Mouse (Mus musculus): ENCODE data around the gene Ttc39a. TPM values are rescaled to one million over a fixed set of nuclear protein-coding genes. Genes with fewer than 3 reads are reported as not detected.

Gene Ttc39a
- polyA plus RNA-seq, 1 experiment from 2014 or later = 4.9 TPM

DNA sequence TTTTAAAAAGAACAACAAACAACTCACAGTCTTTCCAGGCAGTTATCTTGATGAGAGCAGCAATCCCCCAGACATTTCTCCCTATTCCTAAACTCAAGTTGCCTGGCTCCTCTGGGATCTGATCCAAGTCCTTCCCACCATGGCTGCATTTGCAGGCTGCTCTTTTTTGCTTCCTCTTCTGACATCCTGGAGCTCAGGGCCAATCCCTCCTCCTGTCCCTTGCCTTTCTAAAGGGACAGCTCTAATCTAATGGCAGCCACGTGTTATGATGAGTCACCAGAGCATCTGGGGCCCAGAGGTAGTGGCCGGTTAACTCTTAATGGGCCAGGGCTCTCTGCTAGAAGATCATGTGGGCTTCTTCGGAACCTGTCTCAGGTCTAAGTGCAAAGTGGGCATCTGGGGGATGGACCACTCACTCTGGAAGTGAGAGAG, 353 bp upstream of the Ttc39a start:
- Histone ChIP-seq H3K36me3 (no peaks in the 10 kb centered on the region), H3K4me3 (replicated peaks) (peak overlapping the region; percentile 68), H3K4me2 (peak overlapping the region; percentile 99), H3K4me1 (peaks cover 20% of the 10 kb centered on the region), H3K9ac (replicated peaks) (peak overlapping the region; percentile 75; the same call in 1 of the 2 replicates), H3K27ac (replicated peaks) (no peak overlapping the region), H3K27me3 (replicated peaks) (0 out of 2 replicates have a peak, but pooled peaks cover 3% of the 10 kb centered on the region), H3K9me3 (replicated peaks) (no peaks in the 10 kb centered on the region)
- 6% methylated on average over 3 of the region's 3 CpGs for WGBS
- ATAC-seq (ENCODE audit: low FRiP score) = peak; percentile 66

DNA sequence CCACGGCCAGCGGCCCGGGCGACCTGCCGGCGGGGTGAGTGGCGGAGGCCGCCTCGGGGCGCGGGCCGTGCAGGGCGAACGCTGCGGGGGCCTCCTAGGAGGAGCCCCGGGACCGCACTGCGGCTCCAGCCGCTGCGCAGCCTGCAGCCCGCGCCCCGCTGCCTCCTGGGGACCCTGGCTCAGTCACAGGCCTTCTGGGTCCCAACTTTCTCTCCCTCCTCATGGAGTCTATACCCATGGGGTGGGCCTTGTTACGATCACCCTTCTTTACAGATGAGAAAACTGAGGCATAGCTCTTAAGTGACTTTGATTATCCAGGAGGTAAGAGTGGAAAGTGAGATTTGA, 725 bp downstream of the Ttc39a start:
- 5% methylated on average over 7 of the region's 24 CpGs for WGBS
- H3K27me3 ChIP-seq (replicated peaks) = 0 out of 2 replicates have a peak, but pooled peaks cover 3% of the 10 kb centered on the region
- H3K4me3 ChIP-seq (replicated peaks) = peak overlapping the region; percentile 68
- ATAC-seq (ENCODE audit: low FRiP score) = peak; percentile 42; the same call in 1 of the 2 replicates
- no peaks in the 10 kb centered on the region for H3K9me3 ChIP-seq (replicated peaks)
- peaks cover 20% of the 10 kb centered on the region for H3K4me1 ChIP-seq
- H3K4me2 ChIP-seq = peak overlapping the region; percentile 99
- peak overlapping the region; percentile 75 for H3K9ac ChIP-seq (replicated peaks)
- H3K36me3 ChIP-seq = no peaks in the 10 kb centered on the region
- no peak overlapping the region for H3K27ac ChIP-seq (replicated peaks)

DNA sequence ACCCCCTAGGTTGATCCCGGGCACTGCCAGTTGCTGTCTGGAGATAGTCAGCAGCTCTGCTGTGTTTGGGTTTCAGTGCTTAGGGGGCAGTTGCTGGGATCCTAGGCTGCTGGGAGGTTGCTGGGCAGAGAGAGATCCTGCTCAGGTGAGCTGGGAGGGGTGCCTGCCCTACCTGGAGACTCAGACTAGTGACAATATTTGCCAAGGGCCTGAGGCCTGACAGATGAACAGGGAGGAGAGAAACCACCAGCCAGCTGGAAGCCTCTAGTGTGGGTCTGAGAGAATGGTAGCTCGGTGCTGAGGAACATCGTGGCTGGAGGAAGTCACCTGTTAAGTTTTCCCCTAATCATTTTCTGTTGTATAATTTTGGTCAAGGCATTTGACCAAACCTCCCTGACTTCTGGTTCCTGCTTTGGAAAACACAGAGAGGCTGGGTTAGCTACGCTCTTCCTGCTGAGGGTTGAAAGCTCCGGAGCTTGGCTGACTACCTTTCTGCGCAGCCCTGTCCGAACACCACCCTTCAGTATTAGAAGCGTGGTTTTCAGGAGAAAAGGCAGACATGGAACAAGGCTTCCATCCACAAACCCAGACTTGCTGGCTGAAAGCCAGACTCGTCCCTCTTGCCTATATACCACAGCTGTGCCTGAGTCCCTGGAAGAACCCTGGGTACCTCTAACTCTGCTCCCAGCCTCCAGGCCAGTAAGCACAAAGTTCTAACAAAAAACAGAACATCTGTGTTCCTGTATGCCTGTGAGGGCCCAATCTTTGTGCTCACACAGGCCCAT, 1.5 kb downstream of the Ttc39a start:
- Histone ChIP-seq H3K9me3 (replicated peaks) (no peaks in the 10 kb centered on the region), H3K27me3 (replicated peaks) (0 out of 2 replicates have a peak, but pooled peaks cover 3% of the 10 kb centered on the region), H3K9ac (replicated peaks) (no peak overlapping the region; the same call in 1 of the 2 replicates), H3K36me3 (no peaks in the 10 kb centered on the region), H3K4me3 (replicated peaks) (peak overlapping the region; percentile 68; the same call in 1 of the 2 replicates), H3K4me2 (peak overlapping the region; percentile 99), H3K27ac (replicated peaks) (no peak overlapping the region), H3K4me1 (peaks cover 20% of the 10 kb centered on the region)
- no peak for ATAC-seq (ENCODE audit: low FRiP score)
- whole genome bisulfite sequencing = 80% methylated on average over 9 of the region's 9 CpGs

DNA sequence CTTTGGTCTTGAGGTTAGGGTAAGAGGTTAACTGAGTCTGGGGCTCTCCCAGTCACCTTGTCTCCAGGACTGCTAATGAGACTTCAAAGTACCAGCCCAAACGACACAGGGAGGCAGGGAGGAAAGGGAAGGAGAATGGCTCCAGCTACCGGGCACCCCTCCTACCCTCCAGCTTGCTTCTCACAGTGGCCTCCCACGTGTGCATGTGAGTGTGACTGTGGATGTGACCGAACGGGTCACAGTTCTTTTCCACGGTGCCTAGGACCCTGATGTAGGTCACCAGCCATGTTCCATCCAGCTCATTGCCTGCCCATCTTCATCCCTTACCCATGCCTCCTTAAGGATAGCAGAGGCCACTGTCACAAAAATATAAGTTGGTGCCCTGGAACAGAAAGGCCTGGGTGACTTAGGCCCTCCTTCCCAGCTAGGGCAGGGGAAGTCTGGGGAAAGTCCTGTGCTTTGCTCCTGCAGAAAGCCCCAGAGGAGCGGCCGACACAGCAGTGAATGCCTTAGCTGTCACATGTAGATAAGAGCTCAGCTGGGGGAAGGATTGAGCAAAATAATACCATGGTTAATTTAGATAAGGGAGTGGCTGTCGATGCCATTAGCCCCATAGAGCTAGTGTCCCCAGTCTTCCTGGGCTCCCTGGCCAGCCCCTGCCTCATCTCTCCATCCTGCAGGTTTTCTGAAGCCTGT, 4.4 kb downstream of the Ttc39a start:
- ATAC-seq (ENCODE audit: low FRiP score) = no peak
- Histone ChIP-seq H3K27me3 (replicated peaks) (no peaks in the 10 kb centered on the region), H3K4me1 (peaks cover 18% of the 10 kb centered on the region), H3K4me3 (replicated peaks) (no peak overlapping the region), H3K27ac (replicated peaks) (no peak overlapping the region), H3K9ac (replicated peaks) (no peak overlapping the region), H3K4me2 (no peak overlapping the region), H3K36me3 (no peaks in the 10 kb centered on the region), H3K9me3 (replicated peaks) (no peaks in the 10 kb centered on the region)
- WGBS = 76% methylated on average over 9 of the region's 9 CpGs

DNA sequence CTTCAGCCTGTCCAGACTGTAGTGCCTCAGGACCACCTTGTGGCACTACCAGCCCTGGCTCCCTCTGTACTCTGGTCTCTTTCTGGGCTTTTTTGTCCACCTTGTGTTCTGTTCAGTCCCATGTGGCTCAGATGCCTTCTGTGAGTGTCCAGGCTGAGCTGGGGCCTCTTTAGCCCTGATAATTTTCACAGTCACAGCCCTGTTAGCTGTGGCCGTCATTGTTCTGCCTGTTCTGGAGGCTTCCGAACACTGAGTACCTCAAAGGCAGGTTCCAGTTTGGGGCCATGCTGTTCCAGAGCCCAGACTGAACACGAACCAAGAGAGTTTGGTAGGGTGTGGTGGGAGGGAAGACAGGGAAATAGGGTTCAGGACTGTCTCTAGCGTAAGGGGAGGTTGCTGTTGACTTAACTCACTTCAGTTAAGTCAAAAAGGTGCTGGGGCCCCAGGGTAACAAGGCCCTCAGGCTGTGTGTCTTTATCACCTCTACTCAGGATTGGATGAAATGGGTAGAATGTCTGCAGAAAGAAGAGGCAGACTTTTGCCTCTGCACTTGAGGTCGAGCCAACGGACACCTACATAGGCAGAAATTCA, 5.0 kb downstream of the Ttc39a start:
- H3K9ac ChIP-seq (replicated peaks) = no peak overlapping the region
- no peak for ATAC-seq (ENCODE audit: low FRiP score)
- no peaks in the 10 kb centered on the region for H3K27me3 ChIP-seq (replicated peaks)
- H3K27ac ChIP-seq (replicated peaks) = no peak overlapping the region
- peaks cover 12% of the 10 kb centered on the region for H3K4me1 ChIP-seq
- no peak overlapping the region for H3K4me2 ChIP-seq
- H3K9me3 ChIP-seq (replicated peaks) = no peaks in the 10 kb centered on the region
- no peaks in the 10 kb centered on the region for H3K36me3 ChIP-seq
- WGBS = 90% methylated on average over 6 of the region's 6 CpGs
- no peak overlapping the region for H3K4me3 ChIP-seq (replicated peaks)

DNA sequence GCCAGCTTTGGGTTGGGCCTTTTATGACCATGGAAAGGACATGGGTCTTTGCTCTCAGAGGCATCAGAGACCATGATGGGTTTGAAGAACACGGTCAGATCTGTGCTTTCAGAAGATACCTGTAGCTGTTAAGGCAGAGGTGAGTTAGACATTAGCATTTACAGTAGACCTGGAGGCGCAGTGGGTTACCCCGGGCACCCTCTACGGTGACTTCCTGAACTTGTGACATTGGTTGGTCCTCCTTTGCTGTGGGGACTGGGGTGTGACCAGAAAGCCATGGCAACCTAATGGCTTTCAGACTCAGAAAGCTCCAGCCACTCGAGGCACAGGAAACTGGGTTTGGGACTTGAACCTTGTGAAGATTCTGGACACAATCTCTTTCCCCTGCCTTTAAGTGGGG, 5.8 kb downstream of the Ttc39a start:
- H3K27me3 ChIP-seq (replicated peaks) = no peaks in the 10 kb centered on the region
- no peak for ATAC-seq (ENCODE audit: low FRiP score)
- no peak overlapping the region for H3K9ac ChIP-seq (replicated peaks)
- peaks cover 6% of the 10 kb centered on the region for H3K4me1 ChIP-seq
- H3K27ac ChIP-seq (replicated peaks) = no peak overlapping the region
- 88% methylated on average over 5 of the region's 5 CpGs for WGBS
- H3K4me3 ChIP-seq (replicated peaks) = no peak overlapping the region
- no peaks in the 10 kb centered on the region for H3K9me3 ChIP-seq (replicated peaks)
- no peaks in the 10 kb centered on the region for H3K36me3 ChIP-seq
- H3K4me2 ChIP-seq = no peak overlapping the region

DNA sequence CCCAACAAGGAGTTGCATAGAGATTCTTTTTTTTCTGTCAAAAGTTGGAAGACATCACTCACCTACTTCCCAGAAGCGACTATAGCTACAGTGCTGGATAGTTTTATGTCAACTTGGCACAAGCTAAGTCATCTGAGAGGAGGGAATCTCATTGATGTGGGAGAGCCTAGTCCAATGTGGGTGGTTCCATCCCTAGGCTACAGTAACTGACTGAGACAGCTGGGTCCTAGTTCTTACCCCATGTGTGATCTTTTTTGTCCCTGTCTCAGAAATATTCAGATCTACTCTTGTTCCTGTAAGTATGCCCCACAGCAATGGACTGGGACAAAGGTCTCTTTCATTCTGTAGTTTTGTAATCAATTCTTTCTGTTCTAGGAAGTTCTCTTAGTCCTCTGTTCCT, 11.6 kb downstream of the Ttc39a start:
- WGBS = 87% methylated on average over 1 of the region's 1 CpGs
- H3K4me3 ChIP-seq (replicated peaks) = no peak overlapping the region
- H3K36me3 ChIP-seq = no peaks in the 10 kb centered on the region
- no peak overlapping the region for H3K4me2 ChIP-seq
- no peaks in the 10 kb centered on the region for H3K27me3 ChIP-seq (replicated peaks)
- no peaks in the 10 kb centered on the region for H3K9me3 ChIP-seq (replicated peaks)
- H3K27ac ChIP-seq (replicated peaks) = no peak overlapping the region
- no peak for ATAC-seq (ENCODE audit: low FRiP score)
- H3K9ac ChIP-seq (replicated peaks) = no peak overlapping the region
- H3K4me1 ChIP-seq = no peaks in the 10 kb centered on the region

DNA sequence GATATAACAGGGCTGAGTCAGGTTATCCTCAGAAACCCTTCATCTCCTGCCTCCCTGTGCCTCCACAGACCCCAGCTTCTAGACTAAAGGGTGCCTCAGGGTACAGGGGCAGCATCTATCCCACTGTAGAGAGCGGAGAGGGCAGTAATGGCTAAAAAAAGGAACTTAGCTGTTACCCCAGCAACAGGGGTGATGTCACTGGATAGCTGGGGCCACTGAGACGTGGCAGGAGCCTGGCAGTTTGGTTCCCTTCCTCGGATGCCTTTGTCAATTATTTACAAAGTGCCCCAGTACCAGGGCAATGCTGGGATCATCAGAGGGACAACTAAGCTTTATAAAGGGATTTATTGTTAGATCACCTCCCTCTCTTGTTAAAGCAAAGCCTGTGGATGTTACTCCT, 12.6 kb downstream of the Ttc39a start:
- no peak overlapping the region for H3K9ac ChIP-seq (replicated peaks)
- no peaks in the 10 kb centered on the region for H3K36me3 ChIP-seq
- H3K4me3 ChIP-seq (replicated peaks) = no peak overlapping the region
- H3K27ac ChIP-seq (replicated peaks) = no peak overlapping the region
- H3K4me2 ChIP-seq = no peak overlapping the region
- H3K9me3 ChIP-seq (replicated peaks) = no peaks in the 10 kb centered on the region
- H3K4me1 ChIP-seq = no peaks in the 10 kb centered on the region
- no peaks in the 10 kb centered on the region for H3K27me3 ChIP-seq (replicated peaks)
- ATAC-seq (ENCODE audit: low FRiP score) = no peak
- WGBS = 16% methylated on average over 3 of the region's 3 CpGs

DNA sequence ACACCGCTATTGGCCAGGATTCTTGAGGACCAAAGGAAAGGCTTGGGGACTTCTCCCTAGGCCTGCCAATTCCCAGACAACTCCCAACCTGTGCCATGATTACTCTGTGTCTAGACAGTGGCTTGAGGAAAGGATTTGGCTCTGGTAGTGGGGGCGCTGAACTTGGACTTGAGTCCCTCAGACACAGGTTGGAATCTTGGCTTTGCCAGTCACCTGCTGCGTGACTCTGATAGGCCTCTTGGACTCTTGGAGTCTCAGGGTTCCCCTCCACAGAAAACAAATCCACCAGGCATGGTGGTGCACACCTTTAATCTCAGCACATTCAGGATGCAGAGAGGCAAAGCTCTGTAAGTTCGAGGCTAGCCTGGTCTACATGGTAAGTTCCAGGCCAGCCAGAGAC, 13.1 kb downstream of the Ttc39a start:
- Histone ChIP-seq H3K4me1 (no peaks in the 10 kb centered on the region), H3K27ac (replicated peaks) (no peak overlapping the region), H3K4me2 (no peak overlapping the region), H3K36me3 (no peaks in the 10 kb centered on the region), H3K27me3 (replicated peaks) (no peaks in the 10 kb centered on the region), H3K4me3 (replicated peaks) (no peak overlapping the region), H3K9me3 (replicated peaks) (no peaks in the 10 kb centered on the region), H3K9ac (replicated peaks) (no peak overlapping the region)
- no peak for ATAC-seq (ENCODE audit: low FRiP score)
- 91% methylated on average over 4 of the region's 4 CpGs for WGBS

DNA sequence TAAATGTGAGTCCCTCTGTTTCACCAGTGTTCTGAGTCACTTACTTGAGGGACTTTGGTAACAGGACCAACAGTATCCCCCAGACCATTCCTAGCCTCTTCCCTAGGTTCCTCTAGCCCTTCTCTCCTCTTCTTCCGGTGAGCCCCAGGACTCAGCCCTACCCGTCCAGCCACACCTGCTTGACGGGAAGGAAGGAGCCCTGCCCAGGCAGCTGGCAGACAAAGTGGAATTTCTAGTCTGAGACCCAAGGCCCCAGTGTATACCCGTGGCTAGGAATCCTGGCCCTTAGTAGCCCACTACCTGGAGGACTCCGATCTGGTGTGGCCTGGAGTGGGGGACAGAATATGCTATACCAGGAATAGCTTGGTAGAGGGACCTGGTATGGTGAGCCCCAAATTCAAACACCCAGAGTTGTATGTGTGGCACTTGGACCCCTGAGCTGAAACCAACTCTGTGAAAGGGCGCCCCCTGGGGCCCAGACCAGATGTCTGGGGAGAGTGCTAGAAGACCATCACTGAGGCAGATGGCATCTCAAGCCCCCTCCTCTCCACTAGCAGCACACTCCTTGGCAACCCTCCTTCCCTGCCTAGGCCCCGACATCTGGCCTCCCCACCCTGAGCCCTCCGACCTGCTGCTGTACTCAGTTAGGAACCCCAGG, 13.8 kb downstream of the Ttc39a start:
- Histone ChIP-seq H3K4me3 (replicated peaks) (no peak overlapping the region), H3K36me3 (no peaks in the 10 kb centered on the region), H3K27me3 (replicated peaks) (no peaks in the 10 kb centered on the region), H3K9me3 (replicated peaks) (no peaks in the 10 kb centered on the region), H3K4me2 (no peak overlapping the region), H3K4me1 (no peaks in the 10 kb centered on the region), H3K9ac (replicated peaks) (no peak overlapping the region), H3K27ac (replicated peaks) (no peak overlapping the region)
- WGBS = 81% methylated on average over 8 of the region's 8 CpGs
- no peak for ATAC-seq (ENCODE audit: low FRiP score)

DNA sequence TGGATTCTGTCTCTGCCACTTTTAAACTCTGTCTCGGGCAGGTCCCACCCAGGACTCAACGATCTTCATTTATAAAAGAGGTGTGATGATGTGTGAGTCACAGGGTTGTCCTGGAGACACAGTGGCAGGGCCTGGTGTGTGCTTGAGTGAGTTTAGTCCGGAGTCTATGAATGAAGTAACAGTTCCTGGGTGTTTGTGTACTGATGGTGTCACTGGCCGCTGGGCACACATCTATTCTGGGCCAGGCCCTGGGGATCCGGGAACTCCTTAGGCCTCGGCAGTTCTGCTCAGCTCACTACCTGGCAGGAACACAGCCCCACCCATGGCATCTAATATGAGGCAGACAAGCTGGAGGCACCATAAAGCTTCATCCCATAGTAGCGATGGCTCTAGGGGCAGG, 15.2 kb downstream of the Ttc39a start:
- H3K27ac ChIP-seq (replicated peaks) = no peak overlapping the region
- no peak overlapping the region for H3K4me3 ChIP-seq (replicated peaks)
- no peaks in the 10 kb centered on the region for H3K27me3 ChIP-seq (replicated peaks)
- WGBS = 86% methylated on average over 7 of the region's 7 CpGs
- H3K36me3 ChIP-seq = no peaks in the 10 kb centered on the region
- no peak for ATAC-seq (ENCODE audit: low FRiP score)
- H3K9ac ChIP-seq (replicated peaks) = no peak overlapping the region
- no peak overlapping the region for H3K4me2 ChIP-seq
- no peaks in the 10 kb centered on the region for H3K4me1 ChIP-seq
- H3K9me3 ChIP-seq (replicated peaks) = no peaks in the 10 kb centered on the region

Data from neural tube, embryonic 15.5 days (tissue).